Mouse (Mus musculus): ENCODE measurements around the gene Raver2. TPM values are rescaled to one million over a fixed set of nuclear protein-coding genes. Genes with fewer than 3 reads are reported as not detected.

Gene Raver2
- polyA plus RNA-seq, 1 experiment from 2014 or later, result 4.6 TPM

- 48% methylated on average over 5 of the region's 5 CpGs for WGBS
- 0 out of 2 replicates have a peak, but pooled peaks cover 4% of the 10 kb centered on the region for H3K4me1 ChIP-seq
- no peak for ATAC-seq (replicated peaks)
- no peak overlapping the region for H3K4me2 ChIP-seq
- H3K9ac ChIP-seq, result no peak overlapping the region
- no peaks in the 10 kb centered on the region for H3K36me3 ChIP-seq (replicated peaks)
- H3K27me3 ChIP-seq (replicated peaks), result no peaks in the 10 kb centered on the region
- H3K9me3 ChIP-seq, result no peaks in the 10 kb centered on the region
- H3K27ac ChIP-seq, result no peak overlapping the region
- H3K4me3 ChIP-seq, result no peak overlapping the region
Measured at GRCm38 (mm10) chr4:101180681-101181080, 111.9 kb downstream of the Raver2 start.

GRCm38 (mm10) chr4:101182603-101183011 lies 113.8 kb downstream of the Raver2 start:
- no peak overlapping the region for H3K4me3 ChIP-seq
- 73% methylated on average over 9 of the region's 9 CpGs for WGBS
- ATAC-seq (replicated peaks), result no peak
- no peaks in the 10 kb centered on the region for H3K36me3 ChIP-seq (replicated peaks)
- no peak overlapping the region for H3K4me2 ChIP-seq
- H3K9me3 ChIP-seq, result no peaks in the 10 kb centered on the region
- no peak overlapping the region for H3K9ac ChIP-seq
- H3K27ac ChIP-seq, result no peak overlapping the region
- H3K4me1 ChIP-seq, result 0 out of 2 replicates have a peak, but pooled peaks cover 4% of the 10 kb centered on the region
- no peaks in the 10 kb centered on the region for H3K27me3 ChIP-seq (replicated peaks)

- 79% methylated on average over 3 of the region's 3 CpGs for WGBS
Measured at GRCm38 (mm10) chr4:101185216-101185615, 116.4 kb downstream of the Raver2 start.

GRCm38 (mm10) chr4:101186591-101186990 lies 117.8 kb downstream of the Raver2 start:
- no peaks in the 10 kb centered on the region for H3K36me3 ChIP-seq (replicated peaks)
- WGBS, result 90% methylated on average over 5 of the region's 5 CpGs
- no peak overlapping the region for H3K27ac ChIP-seq
- H3K27me3 ChIP-seq (replicated peaks), result no peaks in the 10 kb centered on the region
- H3K4me3 ChIP-seq, result no peak overlapping the region
- ATAC-seq (replicated peaks), result no peak
- no peaks in the 10 kb centered on the region for H3K4me1 ChIP-seq
- H3K9ac ChIP-seq, result no peak overlapping the region
- H3K4me2 ChIP-seq, result no peak overlapping the region
- H3K9me3 ChIP-seq, result no peaks in the 10 kb centered on the region

More at GRCm38 (mm10) chr4:101185216-101185615, 116.4 kb downstream of the Raver2 start:
- no peaks in the 10 kb centered on the region for H3K4me1 ChIP-seq
- H3K36me3 ChIP-seq (replicated peaks), result no peaks in the 10 kb centered on the region
- H3K27ac ChIP-seq, result no peak overlapping the region
- no peak overlapping the region for H3K4me3 ChIP-seq
- ATAC-seq (replicated peaks), result no peak
- no peaks in the 10 kb centered on the region for H3K9me3 ChIP-seq
- no peaks in the 10 kb centered on the region for H3K27me3 ChIP-seq (replicated peaks)
- no peak overlapping the region for H3K4me2 ChIP-seq
- H3K9ac ChIP-seq, result no peak overlapping the region

- H3K9me3 ChIP-seq, result no peaks in the 10 kb centered on the region
- 89% methylated on average over 4 of the region's 4 CpGs for WGBS
- no peak overlapping the region for H3K4me2 ChIP-seq
- H3K27me3 ChIP-seq (replicated peaks), result no peaks in the 10 kb centered on the region
- H3K9ac ChIP-seq, result no peak overlapping the region
- no peak for ATAC-seq (replicated peaks)
- no peaks in the 10 kb centered on the region for H3K4me1 ChIP-seq
- no peaks in the 10 kb centered on the region for H3K36me3 ChIP-seq (replicated peaks)
- H3K4me3 ChIP-seq, result no peak overlapping the region
- H3K27ac ChIP-seq, result no peak overlapping the region
Measured at GRCm38 (mm10) chr4:101187381-101187780, 118.6 kb downstream of the Raver2 start.

- no peak for ATAC-seq (replicated peaks)
- Histone ChIP-seq H3K4me1 (no peaks in the 10 kb centered on the region), H3K9ac (no peak overlapping the region), H3K4me3 (no peak overlapping the region), H3K27me3 (replicated peaks) (no peaks in the 10 kb centered on the region), H3K9me3 (no peaks in the 10 kb centered on the region), H3K36me3 (replicated peaks) (no peaks in the 10 kb centered on the region), H3K4me2 (no peak overlapping the region), H3K27ac (no peak overlapping the region)
- 93% methylated on average over 5 of the region's 5 CpGs for WGBS
Measured at GRCm38 (mm10) chr4:101192241-101192976, 123.6 kb downstream of the Raver2 start.

- Histone ChIP-seq H3K27ac (no peak overlapping the region), H3K36me3 (replicated peaks) (no peaks in the 10 kb centered on the region), H3K9me3 (no peaks in the 10 kb centered on the region), H3K9ac (no peak overlapping the region), H3K4me2 (no peak overlapping the region), H3K4me1 (no peaks in the 10 kb centered on the region), H3K4me3 (no peak overlapping the region), H3K27me3 (replicated peaks) (no peaks in the 10 kb centered on the region)
- no peak for ATAC-seq (replicated peaks)
- 77% methylated on average over 1 of the region's 1 CpGs for WGBS
Measured at GRCm38 (mm10) chr4:101194170-101194569, 125.4 kb downstream of the Raver2 start.

GRCm38 (mm10) chr4:101196407-101196806 lies 127.6 kb downstream of the Raver2 start:
- Histone ChIP-seq H3K9ac (no peak overlapping the region), H3K9me3 (no peaks in the 10 kb centered on the region), H3K4me2 (no peak overlapping the region), H3K4me1 (no peaks in the 10 kb centered on the region), H3K4me3 (no peak overlapping the region), H3K27ac (no peak overlapping the region), H3K27me3 (replicated peaks) (no peaks in the 10 kb centered on the region), H3K36me3 (replicated peaks) (no peaks in the 10 kb centered on the region)
- ATAC-seq (replicated peaks), result no peak
- 92% methylated on average over 2 of the region's 2 CpGs for WGBS

GRCm38 (mm10) chr4:101197421-101198170 lies 128.8 kb downstream of the Raver2 start:
- ATAC-seq (replicated peaks), result no peak
- no peak overlapping the region for H3K4me2 ChIP-seq
- H3K9me3 ChIP-seq, result no peaks in the 10 kb centered on the region
- H3K9ac ChIP-seq, result no peak overlapping the region
- no peaks in the 10 kb centered on the region for H3K27me3 ChIP-seq (replicated peaks)
- 73% methylated on average over 9 of the region's 9 CpGs for WGBS
- no peak overlapping the region for H3K4me3 ChIP-seq
- H3K4me1 ChIP-seq, result no peaks in the 10 kb centered on the region
- H3K36me3 ChIP-seq (replicated peaks), result no peaks in the 10 kb centered on the region
- no peak overlapping the region for H3K27ac ChIP-seq

- Histone ChIP-seq H3K36me3 (replicated peaks) (no peaks in the 10 kb centered on the region), H3K27ac (no peak overlapping the region), H3K4me2 (no peak overlapping the region), H3K9ac (no peak overlapping the region), H3K4me1 (no peaks in the 10 kb centered on the region), H3K4me3 (no peak overlapping the region), H3K9me3 (no peaks in the 10 kb centered on the region), H3K27me3 (replicated peaks) (no peaks in the 10 kb centered on the region)
- 61% methylated on average over 2 of the region's 2 CpGs for WGBS
- ATAC-seq (replicated peaks), result no peak
Measured at GRCm38 (mm10) chr4:101198333-101198732, 129.6 kb downstream of the Raver2 start.

- H3K9ac ChIP-seq, result no peak overlapping the region
- no peaks in the 10 kb centered on the region for H3K27me3 ChIP-seq (replicated peaks)
- no peak overlapping the region for H3K27ac ChIP-seq
- no peak overlapping the region for H3K4me2 ChIP-seq
- H3K4me1 ChIP-seq, result no peaks in the 10 kb centered on the region
- no peaks in the 10 kb centered on the region for H3K9me3 ChIP-seq
- H3K4me3 ChIP-seq, result no peak overlapping the region
- WGBS, result 94% methylated on average over 8 of the region's 8 CpGs
- H3K36me3 ChIP-seq (replicated peaks), result no peaks in the 10 kb centered on the region
- ATAC-seq (replicated peaks), result no peak
Measured at GRCm38 (mm10) chr4:101199433-101200081, 130.8 kb downstream of the Raver2 start.

Measured in midbrain, embryonic 15.5 days (tissue).